Mouse (Mus musculus): ENCODE results near the gene Lsm4.
A peak's percentile ranks its signal among the peaks of the same experiment; 100 is the strongest.

Gene Lsm4

GRCm38 (mm10) chr8:70673079-70673856 is at the start of gene Lsm4:
Gene Lsm4 (plus strand): TSS chr8:70673248.
- DNase-seq (ENCODE audit: low spot score in 2 of 2) = peak; percentile 96 to 98

GRCm38 (mm10) chr8:70625104-70625503 is 47.9 kb upstream of the Lsm4 start:
- DNase-seq (ENCODE audit: low spot score in 2 of 2) = no peak

DNA sequence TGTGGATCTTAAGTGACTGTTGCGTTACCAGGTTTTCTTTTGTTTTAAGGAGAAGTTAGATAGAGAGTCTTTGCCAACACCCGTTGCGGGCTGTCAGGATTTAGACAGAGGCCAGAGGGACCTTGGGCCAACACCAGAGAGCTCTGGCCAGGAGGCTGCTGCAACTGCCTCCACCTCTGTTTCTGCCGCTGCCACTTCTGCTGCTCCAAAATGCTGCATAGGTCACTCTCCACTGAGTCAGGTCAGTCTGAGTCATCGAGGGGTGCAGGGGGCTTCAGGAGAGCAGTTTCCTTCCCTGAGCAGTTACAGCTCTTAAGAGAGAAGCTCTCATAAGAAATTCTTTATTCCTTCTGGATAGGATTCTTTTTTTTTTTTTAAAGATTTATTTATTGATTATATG is 46.0 kb upstream of the Lsm4 start:
- no peak for DNase-seq (ENCODE audit: low spot score in 2 of 2)

- DNase-seq (ENCODE audit: low spot score in 2 of 2) = no peak
Measured at GRCm38 (mm10) chr8:70628986-70629490, 44.0 kb upstream of the Lsm4 start.

DNA sequence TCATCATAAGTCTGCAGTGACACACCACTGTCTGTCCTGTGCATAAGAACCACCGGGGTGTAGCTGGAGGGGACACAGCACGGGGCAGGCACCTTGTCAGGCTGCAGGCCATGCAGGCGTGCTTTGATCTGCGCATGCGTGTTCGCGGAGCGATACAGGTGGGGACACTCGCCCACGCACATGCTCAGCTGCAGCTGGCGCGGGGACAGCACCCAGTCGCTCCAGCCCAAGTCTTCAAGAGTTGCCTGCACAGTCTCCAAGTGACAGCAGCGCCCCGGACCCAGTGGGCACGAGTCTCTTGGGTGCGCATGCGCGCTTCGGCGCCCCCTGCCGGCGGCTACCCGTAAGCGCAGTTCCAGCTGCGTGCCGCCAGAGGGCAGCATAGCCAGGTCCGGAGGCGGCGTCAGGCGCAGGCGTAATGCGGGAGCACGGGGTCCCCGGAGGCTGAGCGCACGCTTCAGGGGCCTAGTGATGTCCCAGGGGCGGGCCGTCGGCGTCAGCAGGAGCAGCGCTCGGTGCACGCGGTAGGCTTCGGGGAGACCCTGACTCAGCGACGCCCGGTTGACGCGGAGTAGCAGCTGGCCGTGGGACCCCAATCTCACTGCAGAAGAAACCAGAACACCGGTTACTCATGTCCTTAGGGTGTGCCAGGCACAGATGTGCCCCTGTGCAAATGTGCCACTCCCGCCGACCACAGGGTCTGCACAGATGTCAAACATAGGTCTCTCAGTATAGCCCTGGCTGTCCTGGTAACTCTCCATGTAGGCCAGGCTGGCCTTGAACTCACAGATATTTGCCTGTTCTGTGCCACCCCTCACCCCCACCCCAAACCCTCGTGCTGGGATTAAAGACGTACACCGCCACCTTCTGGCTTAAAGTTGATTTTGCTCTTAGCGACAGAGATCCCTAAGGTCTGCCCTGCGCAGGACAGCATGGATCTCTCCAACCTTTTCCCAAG is 43.2 kb upstream of the Lsm4 start:
- DNase-seq (ENCODE audit: low spot score in 2 of 2) = peak; percentile 83 to 88

DNA sequence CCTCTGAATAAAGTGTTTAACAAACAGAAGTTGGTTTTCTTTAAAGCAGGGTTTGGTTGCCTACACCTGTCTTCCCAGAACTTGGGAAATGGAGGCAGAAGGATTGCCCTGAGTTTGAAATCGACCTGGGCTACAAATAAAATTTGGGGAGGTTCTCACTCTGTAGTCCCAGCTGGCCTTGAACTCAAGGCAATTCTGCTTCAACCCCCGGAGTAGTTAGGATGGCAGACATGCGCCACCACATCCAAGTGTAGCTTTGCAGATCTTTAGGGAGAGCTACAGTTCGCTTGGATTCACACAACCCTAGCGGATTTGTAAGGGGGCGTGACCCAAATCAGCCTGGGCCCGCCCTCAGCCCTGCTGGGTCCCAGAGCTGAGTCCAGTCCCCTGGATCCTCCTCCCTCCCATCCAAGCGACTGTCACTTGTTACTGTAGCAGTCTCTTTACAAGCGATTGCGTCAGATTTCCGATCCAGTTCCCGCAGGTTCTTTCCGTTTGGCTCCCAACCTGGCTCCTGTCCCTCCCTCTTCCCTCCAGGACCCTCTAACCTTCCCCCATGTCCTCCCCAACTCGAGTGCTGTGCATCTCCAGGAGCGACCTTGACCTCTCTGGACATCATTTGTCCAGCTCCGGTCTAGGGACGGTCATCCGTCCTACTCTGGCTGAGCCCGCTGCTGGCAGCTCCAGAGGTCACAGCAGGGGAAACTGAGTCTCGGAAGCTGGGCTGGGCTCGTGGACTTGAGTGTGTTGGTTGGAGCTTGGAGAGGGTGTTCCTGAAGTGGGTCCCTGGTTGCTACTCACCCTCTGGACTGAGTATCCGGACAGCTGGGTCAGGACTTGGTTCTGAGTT is 42.3 kb upstream of the Lsm4 start:
- no peak for DNase-seq (ENCODE audit: low spot score in 2 of 2)

DNA sequence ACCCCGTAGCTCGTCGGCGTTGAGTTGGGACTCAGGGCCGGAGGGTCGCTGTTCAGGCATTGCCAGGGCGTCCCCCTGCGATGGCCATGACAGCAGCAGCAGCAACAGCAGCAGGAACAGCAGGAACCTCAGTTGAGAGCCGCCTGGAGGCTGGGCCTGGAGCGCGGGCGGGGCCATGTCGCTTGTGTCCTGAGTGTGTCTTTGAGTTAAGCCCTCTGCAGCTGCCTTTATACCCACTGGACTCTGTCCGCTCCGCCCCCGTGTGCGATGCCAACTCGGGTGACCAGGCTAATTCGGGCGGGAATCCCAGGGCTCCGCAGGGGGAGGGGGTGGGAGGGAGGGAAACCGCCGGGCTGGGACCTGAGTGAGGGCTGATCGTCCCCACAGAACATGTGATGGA is 41.6 kb upstream of the Lsm4 start:
- DNase-seq (ENCODE audit: low spot score in 2 of 2) = no peak

DNA sequence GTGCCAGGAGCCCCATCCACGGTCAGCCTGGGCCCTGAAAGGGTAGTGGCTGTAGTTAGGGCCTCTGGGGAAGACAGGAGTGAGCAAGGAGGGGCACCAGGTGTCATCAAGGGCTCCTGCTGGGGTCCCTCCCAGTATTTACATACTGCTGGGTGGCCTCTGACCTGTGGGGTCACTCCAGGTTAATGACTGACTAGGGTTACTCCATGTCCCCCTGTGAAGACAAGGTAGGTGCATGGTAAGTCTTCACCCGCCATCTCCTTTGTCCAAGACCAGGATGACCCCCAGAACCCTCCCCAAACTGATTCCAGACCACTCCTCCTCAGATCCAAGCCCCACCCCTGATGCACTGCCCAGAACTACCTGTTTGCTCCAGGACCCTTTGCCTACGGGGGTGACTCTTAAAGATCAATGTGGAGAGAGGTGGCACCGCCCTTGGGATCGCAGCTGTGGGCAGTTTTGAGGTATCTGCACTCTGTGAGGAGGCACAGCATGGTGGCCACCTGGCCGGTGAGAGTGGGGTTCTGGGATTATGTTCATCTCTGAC is 40.6 kb upstream of the Lsm4 start, which contains the start of gene Gdf15:
Gdf15 (minus strand) TSS at position 111 of the 547 bp plus-strand sequence.
- no peak for DNase-seq (ENCODE audit: low spot score in 2 of 2)

DNA sequence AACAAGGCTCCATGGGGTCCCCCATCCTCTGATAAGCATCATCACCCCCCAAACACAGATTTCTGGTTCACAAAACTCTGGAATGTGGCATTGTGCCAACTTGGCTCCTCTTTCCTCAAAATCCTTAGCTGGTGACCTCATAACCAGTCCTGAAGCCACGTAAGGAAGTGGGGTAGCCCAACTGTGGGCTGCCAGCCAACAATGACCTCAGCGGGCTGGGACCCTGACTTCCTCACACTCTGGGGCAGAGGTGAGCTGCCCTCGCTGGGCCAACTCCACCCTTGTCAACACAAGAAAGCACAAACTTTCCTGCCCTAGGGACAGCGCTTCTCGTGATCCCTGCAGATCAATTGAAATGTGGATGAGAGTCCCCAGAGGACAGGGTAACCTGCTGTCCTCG is 39.0 kb upstream of the Lsm4 start:
- DNase-seq (ENCODE audit: low spot score in 2 of 2) = no peak

GRCm38 (mm10) chr8:70635527-70635926 is 37.5 kb upstream of the Lsm4 start:
- DNase-seq (ENCODE audit: low spot score in 2 of 2) = no peak

GRCm38 (mm10) chr8:70636838-70637237 is 36.2 kb upstream of the Lsm4 start:
- DNase-seq (ENCODE audit: low spot score in 2 of 2) = no peak

DNA sequence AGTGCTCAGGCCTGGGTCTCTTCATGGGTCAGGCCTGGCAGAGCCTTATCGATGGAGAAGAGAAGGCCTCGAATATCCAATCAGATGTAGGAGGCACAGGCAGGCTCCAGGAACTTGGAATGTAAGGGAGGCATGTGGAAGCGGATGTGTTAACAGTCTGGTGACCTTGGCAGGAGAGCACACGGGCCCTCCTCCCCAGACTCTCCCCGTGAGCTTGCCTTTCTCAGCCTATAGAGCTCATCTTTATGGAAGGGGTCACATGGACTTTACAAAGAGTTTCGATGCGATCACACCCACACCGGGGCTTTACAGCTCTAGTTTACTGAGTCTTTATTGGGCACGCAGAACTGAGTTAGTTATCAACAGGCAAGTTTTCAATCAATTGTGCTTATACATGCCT is 34.3 kb upstream of the Lsm4 start:
- DNase-seq (ENCODE audit: low spot score in 2 of 2) = no peak

DNA sequence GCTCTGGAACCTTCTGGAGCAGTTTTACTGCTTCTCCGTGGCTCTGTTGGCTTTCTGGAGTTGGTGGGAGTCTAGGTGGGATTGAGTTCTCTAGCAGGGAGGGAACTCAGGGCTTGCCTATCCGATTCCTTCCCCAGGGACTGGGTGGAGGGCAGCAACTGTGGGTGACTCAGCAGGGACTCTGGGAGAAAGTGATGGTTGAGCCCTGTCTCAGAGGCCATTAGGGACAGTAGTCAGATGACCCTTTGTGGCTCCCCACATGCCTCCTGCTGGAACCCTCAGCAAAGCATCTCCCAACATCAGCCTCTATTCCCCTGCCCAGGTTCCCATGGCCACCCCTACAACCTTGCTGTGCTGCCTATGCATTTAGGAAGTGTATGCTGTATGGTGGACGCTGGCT is 30.0 kb upstream of the Lsm4 start:
- DNase-seq (ENCODE audit: low spot score in 2 of 2) = no peak

DNA sequence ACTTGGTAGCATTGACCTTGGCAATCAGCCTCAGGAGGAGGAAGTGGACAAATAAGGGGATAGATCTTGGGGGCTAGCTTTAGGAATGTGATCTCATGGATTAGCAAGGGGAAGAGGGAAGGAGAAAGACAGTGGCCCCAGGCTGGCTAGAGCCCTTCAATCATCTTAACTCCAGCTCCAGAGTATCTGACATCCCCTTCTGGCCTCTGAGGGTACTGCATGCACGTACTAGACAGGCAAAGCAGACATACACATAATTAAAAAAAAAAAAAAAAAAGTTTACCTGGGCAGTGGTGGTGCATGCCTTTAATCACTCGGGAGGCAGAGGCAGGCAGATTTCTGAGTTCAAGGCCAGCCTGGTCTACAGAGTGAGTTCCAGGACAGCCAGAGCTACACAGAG is 29.0 kb upstream of the Lsm4 start:
- DNase-seq (ENCODE audit: low spot score in 2 of 2) = no peak

DNA sequence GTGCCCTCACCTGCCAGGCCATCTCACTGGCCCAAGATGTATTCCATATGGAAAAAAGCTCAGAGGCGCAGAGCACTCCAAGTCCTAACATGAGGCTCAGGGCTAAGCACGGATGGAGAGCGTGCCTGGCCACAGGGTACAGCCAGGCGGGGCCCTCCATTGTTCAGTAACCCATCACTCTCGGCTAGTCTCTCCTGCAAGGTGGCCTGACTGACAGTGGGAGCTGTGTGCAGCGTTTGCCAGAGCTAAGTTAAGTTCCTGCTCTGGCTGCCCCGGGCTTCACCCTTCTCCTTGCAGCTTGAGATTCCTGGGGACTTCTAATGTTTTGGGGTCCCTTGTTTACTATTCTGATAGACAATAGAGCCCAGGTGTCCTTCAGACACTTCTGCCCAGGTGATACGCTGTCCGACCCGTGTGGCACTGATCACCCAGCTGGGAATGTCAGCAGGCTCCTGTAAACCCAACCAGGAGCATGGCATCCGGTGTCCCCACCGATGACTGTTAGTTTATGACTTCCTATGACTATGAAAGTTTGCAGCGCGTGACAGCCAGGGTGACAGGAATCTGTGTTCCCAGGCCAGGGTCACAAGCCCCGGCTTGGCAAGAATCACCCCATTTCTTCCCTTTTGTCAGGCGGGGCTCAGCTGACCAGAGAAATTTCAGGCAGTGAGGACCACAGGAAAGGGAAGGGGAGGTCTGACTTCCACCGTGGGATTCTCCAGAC is 27.4 kb upstream of the Lsm4 start:
- DNase-seq (ENCODE audit: low spot score in 2 of 2) = no peak

DNA sequence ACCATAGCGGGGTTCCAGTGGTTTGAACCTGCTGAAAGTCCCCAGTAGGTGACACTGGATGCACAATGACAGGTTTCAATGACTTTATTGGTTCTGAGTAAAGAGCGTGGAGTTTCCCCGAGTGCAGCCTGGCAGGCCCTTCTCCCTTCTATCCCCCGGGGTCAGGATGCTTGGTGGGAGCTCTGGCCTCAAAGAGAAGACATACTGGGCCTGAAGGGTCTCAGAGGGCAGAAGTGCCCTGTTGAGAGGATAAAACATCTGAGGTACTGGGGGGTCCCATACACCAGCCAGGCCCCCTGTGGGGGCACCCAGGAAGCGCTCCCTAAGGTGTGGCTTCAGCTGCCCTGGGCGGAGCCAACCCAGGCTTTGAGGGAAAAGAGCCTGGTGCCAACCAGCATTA is 26.7 kb upstream of the Lsm4 start:
- no peak for DNase-seq (ENCODE audit: low spot score in 2 of 2)

- DNase-seq (ENCODE audit: low spot score in 2 of 2) = no peak
Measured at GRCm38 (mm10) chr8:70646775-70647174, 26.3 kb upstream of the Lsm4 start.

- DNase-seq (ENCODE audit: low spot score in 2 of 2) = no peak
Measured at GRCm38 (mm10) chr8:70647343-70648163, 25.5 kb upstream of the Lsm4 start.

DNA sequence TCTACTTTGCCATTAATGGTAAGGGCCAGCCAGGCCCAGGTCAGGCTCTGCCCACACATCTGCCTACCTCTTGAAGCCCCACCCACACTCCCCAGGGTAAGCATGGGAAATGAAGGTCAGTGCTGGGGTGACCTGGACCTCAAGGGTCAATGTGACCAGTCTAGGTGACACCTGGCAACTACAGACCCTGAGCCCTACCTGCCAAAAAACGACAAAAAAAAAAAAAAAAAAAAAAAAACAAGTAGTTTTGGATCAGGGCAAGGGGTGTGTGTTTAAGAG is 24.9 kb upstream of the Lsm4 start:
- no peak for DNase-seq (ENCODE audit: low spot score in 2 of 2)

GRCm38 (mm10) chr8:70648921-70649320 is 24.1 kb upstream of the Lsm4 start:
- DNase-seq (ENCODE audit: low spot score in 2 of 2) = no peak

All from frontal cortex, postnatal 10 days (tissue).